ENCODE assay signal across 17 mouse cellular contexts in the genomic region with DNA sequence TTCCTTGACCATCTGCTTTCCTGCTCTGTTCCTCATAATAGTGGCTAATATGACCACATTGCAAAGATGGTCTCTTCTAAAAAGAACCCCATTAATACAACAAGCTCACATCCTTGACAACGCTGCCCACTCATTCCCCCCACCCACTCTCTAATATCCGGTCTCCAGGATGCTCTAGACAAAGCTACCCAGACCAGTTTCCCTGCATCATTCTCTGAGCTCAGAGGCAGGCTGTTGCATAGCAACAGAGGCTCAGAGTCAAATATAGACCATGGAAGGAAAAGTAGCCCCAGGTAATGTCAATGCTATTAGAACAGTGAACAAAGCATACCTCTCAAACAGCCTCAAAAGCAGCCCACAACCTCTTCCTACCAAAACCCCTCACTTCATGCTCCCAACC. TPM values are rescaled to one million over a fixed set of nuclear protein-coding genes. Genes with fewer than 3 reads are reported as not detected.
DNase-seq lines count a peak whose midpoint lies in the region; ATAC-seq lines count a peak whose summit lies in the region.
"Had no signal": no experiment of that assay in that cellular context is flagged by ENCODE, and none has a peak within 500 bp of the region (broad histone marks: within the 10 kb centered on the region; RNA-seq: fewer than 3 reads in every experiment).

No protein-coding gene starts in this region.

- no peaks in the 10 kb centered on the region for H3K36me3 ChIP-seq in midbrain, embryonic 12.5 days
- no peaks in the 10 kb centered on the region for H3K36me3 ChIP-seq in midbrain, embryonic 11.5 days (ENCODE audit: control insufficient read depth, insufficient read depth, low read length)
- no peaks in the 10 kb centered on the region for H3K36me3 ChIP-seq in hindbrain, embryonic 15.5 days
- H3K36me3 ChIP-seq in neural tube, embryonic 15.5 days, result no peaks in the 10 kb centered on the region
- H3K36me3 ChIP-seq in intestine, embryonic 16.5 days (ENCODE audit: control insufficient read depth, insufficient read depth, low read length), result no peaks in the 10 kb centered on the region
- H3K36me3 ChIP-seq: heart, embryonic 13.5 days; kidney, embryonic 15.5 days had no signal

- no peak overlapping the region for H3K27ac ChIP-seq in midbrain, embryonic 12.5 days (replicated peaks)
- no peak overlapping the region for H3K27ac ChIP-seq in midbrain, embryonic 11.5 days (ENCODE audit: low read depth, low read length)
- peak overlapping the region; percentile 48; the same call in 1 of the 2 replicates for H3K27ac ChIP-seq in hindbrain, embryonic 15.5 days (replicated peaks)
- no peak overlapping the region for H3K27ac ChIP-seq in neural tube, embryonic 15.5 days (replicated peaks)
- no peak overlapping the region for H3K27ac ChIP-seq in intestine, embryonic 16.5 days (ENCODE audit: low read length)
- H3K27ac ChIP-seq: heart, embryonic 13.5 days; kidney, embryonic 15.5 days; left cerebral cortex, adult 2 months; macrophage had no signal

- 59% methylated on average over 2 of the region's 2 CpGs for WGBS in midbrain, embryonic 12.5 days
- 49% methylated on average over 2 of the region's 2 CpGs for WGBS in midbrain, embryonic 11.5 days
- WGBS in hindbrain, embryonic 15.5 days, result 34% methylated on average over 2 of the region's 2 CpGs
- WGBS in neural tube, embryonic 15.5 days, result 48% methylated on average over 2 of the region's 2 CpGs
- 46% methylated on average over 2 of the region's 2 CpGs for WGBS in intestine, embryonic 16.5 days

- H3K4me1 ChIP-seq in midbrain, embryonic 12.5 days, result no peaks in the 10 kb centered on the region
- no peaks in the 10 kb centered on the region for H3K4me1 ChIP-seq in midbrain, embryonic 11.5 days (ENCODE audit: control insufficient read depth, insufficient read depth, low read length)
- no peaks in the 10 kb centered on the region for H3K4me1 ChIP-seq in hindbrain, embryonic 15.5 days (replicated peaks)
- no peaks in the 10 kb centered on the region for H3K4me1 ChIP-seq in neural tube, embryonic 15.5 days
- H3K4me1 ChIP-seq in intestine, embryonic 16.5 days (ENCODE audit: control insufficient read depth, insufficient read depth, low read length), result no peaks in the 10 kb centered on the region
- H3K4me1 ChIP-seq: heart, embryonic 13.5 days; kidney, embryonic 15.5 days had no signal

- no peak overlapping the region for H3K4me3 ChIP-seq in midbrain, embryonic 12.5 days
- H3K4me3 ChIP-seq in midbrain, embryonic 11.5 days (ENCODE audit: low read depth, low read length), result no peak overlapping the region
- no peak overlapping the region for H3K4me3 ChIP-seq in hindbrain, embryonic 15.5 days
- H3K4me3 ChIP-seq in neural tube, embryonic 15.5 days (replicated peaks), result no peak overlapping the region
- no peak overlapping the region for H3K4me3 ChIP-seq in intestine, embryonic 16.5 days (ENCODE audit: low read length)
- H3K4me3 ChIP-seq: erythroblast, embryonic 14.5 days; heart, embryonic 13.5 days; kidney, embryonic 15.5 days; left cerebral cortex, adult 2 months had no signal

- no peaks in the 10 kb centered on the region for H3K27me3 ChIP-seq in midbrain, embryonic 12.5 days
- no peaks in the 10 kb centered on the region for H3K27me3 ChIP-seq in midbrain, embryonic 11.5 days (ENCODE audit: control insufficient read depth, insufficient read depth, low read length)
- H3K27me3 ChIP-seq in hindbrain, embryonic 15.5 days, result no peaks in the 10 kb centered on the region
- no peaks in the 10 kb centered on the region for H3K27me3 ChIP-seq in neural tube, embryonic 15.5 days (replicated peaks)
- H3K27me3 ChIP-seq in intestine, embryonic 16.5 days (replicated peaks; ENCODE audit: control insufficient read depth, insufficient read depth, low read length), result no peaks in the 10 kb centered on the region

- DNase-seq in frontal cortex, postnatal 10 days (ENCODE audit: low spot score in 2 of 2), result no peak
- DNase-seq in midbrain, embryonic 11.5 days (ENCODE audit: low spot score, missing footprints), result no peak
- DNase-seq in heart, adult 9 months (ENCODE audit: low spot score in 2 of 2), result no peak
- DNase-seq: cerebellum, adult 9-11 months; gastrocnemius, postnatal 10 days; liver; lung, adult 2 months had no signal

- no peak overlapping the region for H3K9ac ChIP-seq in midbrain, embryonic 12.5 days (replicated peaks)
- H3K9ac ChIP-seq in midbrain, embryonic 11.5 days (ENCODE audit: low read length), result no peak overlapping the region
- no peak overlapping the region for H3K9ac ChIP-seq in hindbrain, embryonic 15.5 days
- no peak overlapping the region for H3K9ac ChIP-seq in neural tube, embryonic 15.5 days (replicated peaks)
- no peak overlapping the region for H3K9ac ChIP-seq in intestine, embryonic 16.5 days (ENCODE audit: low read depth, low read length)
- H3K9ac ChIP-seq: heart, embryonic 13.5 days; kidney, embryonic 15.5 days had no signal

- peak; percentile 70; the same call in 1 of the 2 replicates for ATAC-seq in frontal cortex, adult (ENCODE audit: low TSS enrichment)
- ATAC-seq in midbrain, embryonic 12.5 days (ENCODE audit: low FRiP score, low read depth), result peak; percentile 54
- ATAC-seq in midbrain, embryonic 11.5 days (ENCODE audit: low FRiP score), result no peak
- ATAC-seq in hindbrain, embryonic 15.5 days (ENCODE audit: low FRiP score, low read depth), result peak; percentile 74
- peak; percentile 69; the same call in 1 of the 2 replicates for ATAC-seq in neural tube, embryonic 15.5 days (ENCODE audit: low FRiP score)
- no peak for ATAC-seq in intestine, embryonic 16.5 days

- H3K4me2 ChIP-seq in midbrain, embryonic 12.5 days (replicated peaks), result no peak overlapping the region
- no peak overlapping the region for H3K4me2 ChIP-seq in midbrain, embryonic 11.5 days
- H3K4me2 ChIP-seq in hindbrain, embryonic 15.5 days, result no peak overlapping the region
- H3K4me2 ChIP-seq in neural tube, embryonic 15.5 days, result no peak overlapping the region
- no peak overlapping the region for H3K4me2 ChIP-seq in intestine, embryonic 16.5 days (ENCODE audit: low read depth, low read length)
- H3K4me2 ChIP-seq: heart, embryonic 13.5 days; kidney, embryonic 15.5 days had no signal

- H3K9me3 ChIP-seq in midbrain, embryonic 12.5 days, result no peaks in the 10 kb centered on the region
- H3K9me3 ChIP-seq in midbrain, embryonic 11.5 days (ENCODE audit: control insufficient read depth, low read length), result no peaks in the 10 kb centered on the region
- H3K9me3 ChIP-seq in hindbrain, embryonic 15.5 days, result no peaks in the 10 kb centered on the region
- H3K9me3 ChIP-seq in neural tube, embryonic 15.5 days (replicated peaks), result no peaks in the 10 kb centered on the region
- no peaks in the 10 kb centered on the region for H3K9me3 ChIP-seq in intestine, embryonic 16.5 days (ENCODE audit: control insufficient read depth, low read length)
- H3K9me3 ChIP-seq: heart, embryonic 13.5 days; kidney, embryonic 15.5 days had no signal

RNA-seq across cellular contexts. Expression of gene Nxf3, which starts 9.4 kb away (rescaled TPM):
- polyA plus RNA-seq in midbrain, embryonic 12.5 days (2016; fragmentation: Nextera tagmentation; extraction: Ambion mirVana), result not detected in 2 replicates
- polyA plus RNA-seq in midbrain, embryonic 11.5 days (2014; fragmentation: Nextera tagmentation; extraction: Ambion mirVana), result not detected in 2 replicates
- not detected in 2 replicates for polyA plus RNA-seq in hindbrain, embryonic 15.5 days (2015; fragmentation: Nextera tagmentation; extraction: Ambion mirVana)
- not detected in 2 replicates for polyA plus RNA-seq in neural tube, embryonic 15.5 days (2015; fragmentation: Nextera tagmentation; extraction: Ambion mirVana)
- 0.11 and 0.12 TPM in 2 replicates for polyA plus RNA-seq in intestine, embryonic 16.5 days (2015; fragmentation: Nextera tagmentation; extraction: Ambion mirVana)
- polyA plus RNA-seq: erythroblast, embryonic 14.5 days; kidney, embryonic 15.5 days; macrophage had no signal

RNA-seq across cellular contexts. Expression of gene Bex2, which starts 26.4 kb away (rescaled TPM):
- 364 and 366 TPM in 2 replicates for polyA plus RNA-seq in midbrain, embryonic 12.5 days (2016; fragmentation: Nextera tagmentation; extraction: Ambion mirVana)
- 318 and 322 TPM in 2 replicates for polyA plus RNA-seq in midbrain, embryonic 11.5 days (2014; fragmentation: Nextera tagmentation; extraction: Ambion mirVana)
- polyA plus RNA-seq in hindbrain, embryonic 15.5 days (2015; fragmentation: Nextera tagmentation; extraction: Ambion mirVana), result 704 and 736 TPM in 2 replicates
- 664 and 773 TPM in 2 replicates for polyA plus RNA-seq in neural tube, embryonic 15.5 days (2015; fragmentation: Nextera tagmentation; extraction: Ambion mirVana)
- 106 and 108 TPM in 2 replicates for polyA plus RNA-seq in intestine, embryonic 16.5 days (2015; fragmentation: Nextera tagmentation; extraction: Ambion mirVana)
- polyA plus RNA-seq: macrophage had no signal

RNA-seq across cellular contexts. Expression of gene Bex4, which starts 44.4 kb away (rescaled TPM):
- 83.4 and 88.1 TPM in 2 replicates for polyA plus RNA-seq in midbrain, embryonic 12.5 days (2016; fragmentation: Nextera tagmentation; extraction: Ambion mirVana)
- 97.9 and 102 TPM in 2 replicates for polyA plus RNA-seq in midbrain, embryonic 11.5 days (2014; fragmentation: Nextera tagmentation; extraction: Ambion mirVana)
- 142 and 146 TPM in 2 replicates for polyA plus RNA-seq in hindbrain, embryonic 15.5 days (2015; fragmentation: Nextera tagmentation; extraction: Ambion mirVana)
- 127 and 144 TPM in 2 replicates for polyA plus RNA-seq in neural tube, embryonic 15.5 days (2015; fragmentation: Nextera tagmentation; extraction: Ambion mirVana)
- 242 and 258 TPM in 2 replicates for polyA plus RNA-seq in intestine, embryonic 16.5 days (2015; fragmentation: Nextera tagmentation; extraction: Ambion mirVana)
- polyA plus RNA-seq: macrophage had no signal

Comparison
In these comparisons a context has a peak if more than half of its experiments do, and no peak if none do; other contexts are left out.
1. ATAC-seq: peak in frontal cortex, adult (single experiment), midbrain, embryonic 12.5 days (single experiment), hindbrain, embryonic 15.5 days (single experiment) and neural tube, embryonic 15.5 days (single experiment); none in midbrain, embryonic 11.5 days (single experiment) and intestine, embryonic 16.5 days (single experiment).